Mouse (Mus musculus) pancreas, adult 10 weeks (tissue): ENCODE results near the gene Adprhl2. TPM values are rescaled to one million over a fixed set of nuclear protein-coding genes. Genes with fewer than 3 reads are reported as not detected.

Source experiments
- polyA plus RNA-seq: library from polyadenylated mRNA; stranded (reverse); fragments of 350-450 nt; fragmentation: Illumina TruSeq; extraction: RNeasy Lipid Tissue Mini Kit (QIAGEN cat#74804); gene quantifications from one replicate; pipeline ENCODE4 v1.2.3, GENCODE M21; 2015; ENCODE audit warnings: low read depth, low replicate concordance; ENCODE audit not compliant: insufficient read depth

Adprhl2 gene
- 8.7 TPM for polyA plus RNA-seq

GRCm38 (mm10) chr4:126321111-126321853, at the start of gene Adprhl2:
TSS of gene Adprhl2 (minus strand) at chr4:126321703.

GRCm38 (mm10) chr4:126325281-126325861, 3.9 kb upstream of the Adprhl2 start, which contains the start of gene Tekt2:
TSS of gene Tekt2 (minus strand) at chr4:126325688.

DNA sequence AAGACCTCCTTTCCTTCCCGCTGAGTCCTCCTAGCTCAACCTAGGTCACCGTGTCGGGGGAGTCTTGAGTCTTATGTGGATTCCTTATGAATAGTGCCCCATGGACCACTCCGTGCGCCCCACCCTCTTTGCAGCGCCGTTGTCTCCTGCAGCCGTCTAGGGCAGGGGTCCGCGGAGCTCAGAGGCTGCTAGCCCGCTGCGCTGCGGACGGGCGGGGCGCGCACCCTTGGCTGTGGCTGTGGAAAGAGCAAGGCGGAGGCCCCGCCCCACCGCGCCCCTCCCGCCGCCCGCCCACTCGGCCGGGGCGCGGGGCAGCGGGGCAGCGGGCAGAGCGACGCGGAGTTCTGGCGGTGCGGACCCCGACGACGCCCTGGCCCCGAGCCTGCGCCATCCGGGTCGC, 35.0 kb downstream of the Adprhl2 start, which contains the start of gene Col8a2:
TSS of gene Col8a2 (plus strand) at position 302 of the 400 bp plus-strand sequence.

Other genes with a start within 250 kb of the Adprhl2 start
- 7.9 TPM for gene Lsm10, start 225.1 kb downstream of the Adprhl2 start, polyA plus RNA-seq
- 9.7 TPM for gene Stk40, start 217.7 kb downstream of the Adprhl2 start, polyA plus RNA-seq
- 17.3 TPM for gene Eva1b, start 174.0 kb downstream of the Adprhl2 start, polyA plus RNA-seq
- 2.9 TPM for gene Sh3d21, start 158.2 kb downstream of the Adprhl2 start, polyA plus RNA-seq
- 49.2 TPM for gene Thrap3, start 118.9 kb downstream of the Adprhl2 start, polyA plus RNA-seq
- gene Map7d1, start 65.4 kb downstream of the Adprhl2 start, polyA plus RNA-seq, result 12.6 TPM
- 13.9 TPM for gene Trappc3, start 59.4 kb downstream of the Adprhl2 start, polyA plus RNA-seq
- gene Col8a2, start 34.9 kb downstream of the Adprhl2 start, polyA plus RNA-seq, result 0.42 TPM
- 2.2 TPM for gene Tekt2, start 4.0 kb upstream of the Adprhl2 start, polyA plus RNA-seq
- gene Ago3, start 107.9 kb upstream of the Adprhl2 start, polyA plus RNA-seq, result 2.9 TPM
- 3.5 TPM for gene Ago1, start 146.9 kb upstream of the Adprhl2 start, polyA plus RNA-seq
- 1.5 TPM for gene Ago4, start 211.8 kb upstream of the Adprhl2 start, polyA plus RNA-seq
- gene Clspn, start 235.2 kb upstream of the Adprhl2 start, polyA plus RNA-seq, result 0.26 TPM